In the genomic region with DNA sequence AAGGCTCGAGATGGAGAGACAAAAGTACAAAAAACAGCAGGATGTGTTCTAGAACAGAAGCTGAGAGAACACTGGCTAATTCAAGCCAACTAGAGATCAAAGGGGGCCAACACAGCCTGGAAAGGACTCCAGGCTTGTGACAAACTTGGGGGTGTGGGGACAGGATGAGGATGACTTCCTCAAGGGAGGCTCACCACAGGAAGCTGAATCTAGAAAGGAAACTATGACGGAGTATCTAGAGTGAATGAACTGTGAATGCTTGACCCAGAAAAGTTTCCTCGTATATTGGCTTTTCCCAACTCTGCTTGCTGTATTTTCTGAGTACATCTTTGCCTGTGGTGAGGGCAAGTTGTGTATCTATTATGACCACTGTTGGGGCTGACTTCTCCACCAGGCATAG, we compare ENCODE assay signal across 24 mouse cellular contexts.
DNase-seq lines count a peak whose midpoint lies in the region; ATAC-seq and TF ChIP-seq lines count a peak whose summit lies in the region.
"Had no signal": no experiment of that assay in that cellular context is flagged by ENCODE, and none has a peak within 500 bp of the region (broad histone marks: within the 10 kb centered on the region; RNA-seq: fewer than 3 reads in every experiment).

No protein-coding gene starts in this region.

- intact Hi-C loops in left cerebral cortex, adult 2 months (cut with DNase I): no loop called here

- TF ChIP-seq POLR2A in liver, adult 2 months (IDR thresholded peaks at IDR 0.05; ENCODE audit: extremely low read depth, insufficient read depth, low read length): no peak

- TF ChIP-seq CTCF in liver, adult 2 months (IDR thresholded peaks at IDR 0.05; ENCODE audit: low read depth, low read length): no peak
- TF ChIP-seq CTCF in left cerebral cortex, adult 2 months (IDR thresholded peaks at IDR 0.05): no peak

- no peak overlapping the region for H3K4me3 ChIP-seq in liver, adult 2 months (ENCODE audit: insufficient read depth, low read depth, low read length)
- no peak overlapping the region for H3K4me3 ChIP-seq in left cerebral cortex, adult 2 months
- no peak overlapping the region for H3K4me3 ChIP-seq in kidney, embryonic 15.5 days (replicated peaks)
- H3K4me3 ChIP-seq: forebrain, embryonic 10.5 days; heart, embryonic 13.5 days; layer of hippocampus, adult 2 months; limb, embryonic 15.5 days; neural tube, embryonic 13.5 days; stomach, embryonic 15.5 days had no signal

- no peaks in the 10 kb centered on the region for H3K79me2 ChIP-seq in liver, adult 2 months (ENCODE audit: control insufficient read depth, insufficient read depth, low read length)

- peak; percentile 29 for DNase-seq in liver, adult 2 months (ENCODE audit: extremely low read depth, low read depth, low spot score)
- DNase-seq in liver: no peak
- peak; percentile 55 for DNase-seq in CD4-positive helper T cell, adult 2 months (ENCODE audit: low read depth, low spot score)
- no peak for DNase-seq in left cerebral cortex, adult 2 months (ENCODE audit: extremely low spot score in 1 of 2, low spot score in 2 of 2)
- no peak for DNase-seq in ovary, adult 18-20 months (ENCODE audit: low spot score)
- DNase-seq: adrenal gland, postnatal 10 days; cerebellum, adult 11 months; cerebellum, postnatal 14 days; forebrain, postnatal 0 days; kidney, adult 2 months; kidney, postnatal 14 days; layer of hippocampus, postnatal 36 days; liver, postnatal 0 days; spleen, adult 18-20 months; thymus, adult 18-20 months had no signal

- H3K9me3 ChIP-seq in kidney, embryonic 15.5 days (replicated peaks): no peaks in the 10 kb centered on the region
- H3K9me3 ChIP-seq: forebrain, embryonic 10.5 days; heart, embryonic 13.5 days; limb, embryonic 15.5 days; neural tube, embryonic 13.5 days; stomach, embryonic 15.5 days had no signal

- H3K36me3 ChIP-seq in liver, adult 2 months (ENCODE audit: control insufficient read depth, insufficient read depth, low read length): no peaks in the 10 kb centered on the region
- H3K36me3 ChIP-seq in kidney, embryonic 15.5 days: no peaks in the 10 kb centered on the region
- H3K36me3 ChIP-seq: forebrain, embryonic 10.5 days; heart, embryonic 13.5 days; limb, embryonic 15.5 days; neural tube, embryonic 13.5 days; stomach, embryonic 15.5 days had no signal

- peak; percentile 91 for ATAC-seq in common myeloid progenitor, adult 5-6 weeks (replicated peaks; ENCODE audit: low read depth, poor library complexity, severe bottlenecking)
- peak; percentile 84 for ATAC-seq in megakaryocyte progenitor cell, adult 5-6 weeks (replicated peaks; ENCODE audit: poor library complexity)
- ATAC-seq in kidney, embryonic 15.5 days (replicated peaks; ENCODE audit: low FRiP score): no peak
- ATAC-seq: forebrain, postnatal 0 days; liver, postnatal 0 days had no signal

- H3K4me1 ChIP-seq in liver, adult 2 months (ENCODE audit: control insufficient read depth, insufficient read depth, low read length): no peaks in the 10 kb centered on the region
- peaks cover 23% of the 10 kb centered on the region for H3K4me1 ChIP-seq in kidney, embryonic 15.5 days
- H3K4me1 ChIP-seq: stomach, embryonic 15.5 days had no signal

- 73% methylated on average over 3 of the region's 3 CpGs for WGBS in liver, adult 2 months
- 73% methylated on average over 3 of the region's 3 CpGs for whole genome bisulfite sequencing in kidney, embryonic 15.5 days

- H3K27me3 ChIP-seq in liver, adult 2 months (ENCODE audit: control insufficient read depth, insufficient read depth, low read length): no peaks in the 10 kb centered on the region
- H3K27me3 ChIP-seq in kidney, embryonic 15.5 days: no peaks in the 10 kb centered on the region
- H3K27me3 ChIP-seq: heart, embryonic 13.5 days; limb, embryonic 15.5 days; neural tube, embryonic 13.5 days; stomach, embryonic 15.5 days had no signal

- H3K4me2 ChIP-seq in kidney, embryonic 15.5 days: no peak overlapping the region
- H3K4me2 ChIP-seq: heart, embryonic 13.5 days; limb, embryonic 15.5 days; neural tube, embryonic 13.5 days; stomach, embryonic 15.5 days had no signal

- H3K27ac ChIP-seq in liver, adult 2 months (replicated peaks; ENCODE audit: insufficient read depth, low read depth, low read length): no peak overlapping the region
- H3K27ac ChIP-seq in left cerebral cortex, adult 2 months: no peak overlapping the region
- no peak overlapping the region for H3K27ac ChIP-seq in kidney, embryonic 15.5 days
- H3K27ac ChIP-seq: forebrain, embryonic 10.5 days; heart, embryonic 13.5 days; layer of hippocampus, adult 2 months; limb, embryonic 15.5 days; neural tube, embryonic 13.5 days; stomach, embryonic 15.5 days had no signal

- H3K9ac ChIP-seq in liver, adult 2 months (ENCODE audit: low read depth, low read length): no peak overlapping the region
- H3K9ac ChIP-seq in kidney, embryonic 15.5 days: no peak overlapping the region
- H3K9ac ChIP-seq: forebrain, postnatal 0 days; heart, embryonic 13.5 days; limb, embryonic 15.5 days; liver, postnatal 0 days; neural tube, embryonic 13.5 days; stomach, embryonic 15.5 days had no signal

Comparison
In these comparisons a context has a peak if more than half of its experiments do, and no peak if none do; other contexts are left out.
1. DNase-seq: peak in liver, adult 2 months (single experiment) and CD4-positive helper T cell, adult 2 months (single experiment); none in liver (single experiment), left cerebral cortex, adult 2 months (0 of 2) and ovary, adult 18-20 months (single experiment).